Mouse (Mus musculus) bone marrow macrophage, adult 2 months (primary cell): ENCODE data around the gene Mcoln3. TPM values are rescaled to one million over a fixed set of nuclear protein-coding genes. Genes with fewer than 3 reads are reported as not detected.

Experiments
- H3K27ac ChIP-seq: 2 replicates; pipeline ENCODE4 v1.5.1; 2012; ENCODE audit warnings: low read depth, low read length; ENCODE audit not compliant: insufficient read depth
- H3K4me1 ChIP-seq: 2 replicates; pipeline ENCODE4 v1.6.1; 2012; ENCODE audit warnings: low read length; ENCODE audit not compliant: control insufficient read depth, insufficient read depth
- H3K4me3 ChIP-seq: 2 replicates; pipeline ENCODE4 v1.5.1; 2012; ENCODE audit warnings: mild to moderate bottlenecking, low read length, moderate library complexity; ENCODE audit not compliant: insufficient read depth
- CTCF ChIP-seq: IDR thresholded peaks from 2 replicates; pipeline ENCODE4 v1.5.1; 2012; ENCODE audit warnings: low read depth, mild to moderate bottlenecking, low read length, moderate library complexity
- POLR2A ChIP-seq: IDR thresholded peaks from 2 replicates; pipeline ENCODE4 v1.6.1; 2012; ENCODE audit warnings: mild to moderate bottlenecking, low read depth, low read length, borderline replicate concordance
- polyA plus RNA-seq: library from polyadenylated mRNA; stranded (reverse); fragments of >200 nt; gene quantifications from 2 replicates; pipeline ENCODE4 v1.2.4, GENCODE M21; 2012; ENCODE audit not compliant: missing spikeins, insufficient read depth, insufficient read length

The Mcoln3 gene
- polyA plus RNA-seq, 1 experiment = 4.7 TPM

- Histone ChIP-seq H3K4me1 (no peaks in the 10 kb centered on the region), H3K4me3 (no peak overlapping the region), H3K27ac (no peak overlapping the region)
- TF ChIP-seq POLR2A = no peak
- no peak for TF ChIP-seq CTCF
These were observed 68.8 kb downstream of the Mcoln3 start for GRCm38 (mm10) chr3:146186033-146186432.

GRCm38 (mm10) chr3:146189933-146190332, 72.7 kb downstream of the Mcoln3 start:
- H3K27ac ChIP-seq = no peak overlapping the region
- H3K4me3 ChIP-seq = no peak overlapping the region
- TF ChIP-seq POLR2A (no peak), CTCF (no peak)
- H3K4me1 ChIP-seq = no peaks in the 10 kb centered on the region

Other genes starting within 250 kb of the Mcoln3 start
- gene Bcl10, start 194.6 kb upstream of the Mcoln3 start, polyA plus RNA-seq = 85.5 and 92.5 TPM in 2 replicates
- 23.2 and 24.2 TPM in 2 replicates for gene 2410004B18Rik, start 179.4 kb upstream of the Mcoln3 start, polyA plus RNA-seq
- 0.24 TPM in 1 of 2 replicates, not detected in the other for gene Syde2, start 129.6 kb upstream of the Mcoln3 start, polyA plus RNA-seq
- not detected in 2 replicates for gene Wdr63, start 9.3 kb upstream of the Mcoln3 start, polyA plus RNA-seq
- gene Mcoln2, start 32.4 kb downstream of the Mcoln3 start, polyA plus RNA-seq = 33.5 and 35.3 TPM in 2 replicates
- gene Lpar3, start 103.5 kb downstream of the Mcoln3 start, polyA plus RNA-seq = not detected in 2 replicates